Mouse (Mus musculus) heart, embryonic 16.5 days (tissue): ENCODE measurements at regions not wholly inside any gene's neighbourhood (a gene's known extent, or its start where the extent isn't known, plus 50 kb on each side); places are given as distances from the start of the nearest gene placed in this dataset.

Experiments used
- ATAC-seq: fragments of 200-750 bp; cut with Nextera tagmentation; replicated peaks from 2 replicates; pipeline ENCODE4 v1.8.0; 2017; ENCODE audit warnings: moderate number of reproducible peaks; ENCODE audit not compliant: insufficient read depth, low FRiP score; ENCODE audit errors: extremely low read depth
- H3K27ac ChIP-seq: fragments of 300-500 bp; sonication (generic); 2 replicates; pipeline ENCODE4 v1.5.1; 2014; ENCODE audit warnings: mild to moderate bottlenecking, low read length, control low read depth, moderate library complexity
- H3K27me3 ChIP-seq: fragments of 300-500 bp; sonication (generic); 2 replicates; pipeline ENCODE4 v1.6.1; 2014; ENCODE audit warnings: low read length, mixed read lengths; ENCODE audit not compliant: control insufficient read depth, insufficient read depth
- H3K36me3 ChIP-seq: fragments of 300-500 bp; sonication (generic); 2 replicates; pipeline ENCODE4 v1.6.1; 2014; ENCODE audit not compliant: control insufficient read depth, insufficient read depth
- H3K4me1 ChIP-seq: fragments of 300-500 bp; sonication (generic); 2 replicates; pipeline ENCODE4 v1.6.1; 2014; ENCODE audit warnings: low read length, mixed read lengths; ENCODE audit not compliant: control insufficient read depth, insufficient read depth
- H3K4me2 ChIP-seq: fragments of 300-500 bp; sonication (generic); 2 replicates; pipeline ENCODE4 v1.6.1; 2014; ENCODE audit warnings: low read depth, mild to moderate bottlenecking, control low read depth, low read length
- H3K4me3 ChIP-seq: fragments of 300-500 bp; sonication (generic); 2 replicates; pipeline ENCODE4 v1.5.1; 2014; ENCODE audit warnings: mild to moderate bottlenecking, control low read depth, low read length
- H3K9ac ChIP-seq: fragments of 300-500 bp; sonication (generic); 2 replicates; pipeline ENCODE4 v1.6.1; 2014; ENCODE audit warnings: low read length, control low read depth
- H3K9me3 ChIP-seq: fragments of 300-500 bp; sonication (generic); replicated peaks from 2 replicates; pipeline ENCODE4 v1.6.1; 2016; ENCODE audit warnings: low read length; ENCODE audit not compliant: control insufficient read depth
- WGBS: fragments of 180-500 bp; shearing (Covaris S2); extraction: QIAGEN DNeasy Blood & Tissue Kit; methylation state at CpG from one replicate; pipeline ENCODE4 v1.1.7; 2014; 5-methylcytosine and 5-hydroxymethylcytosine counted together

GRCm38 (mm10) chr2:34111286-34111685 lies 223.5 kb upstream of the Mvb12b start:
- Histone ChIP-seq H3K4me1 (no peaks in the 10 kb centered on the region), H3K9me3 (no peaks in the 10 kb centered on the region), H3K27ac (no peak overlapping the region), H3K4me2 (no peak overlapping the region), H3K9ac (no peak overlapping the region), H3K36me3 (no peaks in the 10 kb centered on the region), H3K27me3 (no peaks in the 10 kb centered on the region), H3K4me3 (no peak overlapping the region)
- WGBS, result 36% methylated on average over 3 of the region's 3 CpGs
- no peak for ATAC-seq

- H3K4me2 ChIP-seq, result no peak overlapping the region
- H3K27ac ChIP-seq, result no peak overlapping the region
- ATAC-seq, result no peak
- no peaks in the 10 kb centered on the region for H3K36me3 ChIP-seq
- H3K27me3 ChIP-seq, result no peaks in the 10 kb centered on the region
- 81% methylated on average over 17 of the region's 17 CpGs for WGBS
- no peaks in the 10 kb centered on the region for H3K9me3 ChIP-seq
- no peak overlapping the region for H3K9ac ChIP-seq
- no peak overlapping the region for H3K4me3 ChIP-seq
- no peaks in the 10 kb centered on the region for H3K4me1 ChIP-seq
These were observed 222.8 kb upstream of the Mvb12b start for GRCm38 (mm10) chr2:34110582-34110981.

- Histone ChIP-seq H3K4me2 (no peak overlapping the region), H3K9ac (no peak overlapping the region), H3K9me3 (no peaks in the 10 kb centered on the region), H3K27ac (no peak overlapping the region), H3K4me3 (no peak overlapping the region), H3K36me3 (no peaks in the 10 kb centered on the region), H3K4me1 (no peaks in the 10 kb centered on the region), H3K27me3 (no peaks in the 10 kb centered on the region)
- ATAC-seq, result no peak
- WGBS, result 79% methylated on average over 27 of the region's 27 CpGs
These were observed 220.0 kb upstream of the Mvb12b start for GRCm38 (mm10) chr2:34107566-34108303.

- Histone ChIP-seq H3K4me1 (no peaks in the 10 kb centered on the region), H3K9me3 (no peaks in the 10 kb centered on the region), H3K27ac (no peak overlapping the region), H3K27me3 (no peaks in the 10 kb centered on the region), H3K4me2 (no peak overlapping the region), H3K4me3 (no peak overlapping the region), H3K9ac (no peak overlapping the region), H3K36me3 (no peaks in the 10 kb centered on the region)
- WGBS, result 48% methylated on average over 15 of the region's 15 CpGs
- ATAC-seq, result no peak
These were observed 219.3 kb upstream of the Mvb12b start for GRCm38 (mm10) chr2:34106837-34107565.

GRCm38 (mm10) chr2:34106245-34106644 lies 218.5 kb upstream of the Mvb12b start:
- H3K9me3 ChIP-seq, result no peaks in the 10 kb centered on the region
- 64% methylated on average over 9 of the region's 9 CpGs for WGBS

GRCm38 (mm10) chr2:34105271-34106051 lies 217.7 kb upstream of the Mvb12b start:
- Histone ChIP-seq H3K27me3 (no peaks in the 10 kb centered on the region), H3K9ac (no peak overlapping the region), H3K9me3 (no peaks in the 10 kb centered on the region), H3K4me1 (no peaks in the 10 kb centered on the region), H3K27ac (no peak overlapping the region), H3K4me3 (no peak overlapping the region), H3K36me3 (no peaks in the 10 kb centered on the region), H3K4me2 (no peak overlapping the region)
- ATAC-seq, result no peak
- WGBS, result 72% methylated on average over 13 of the region's 13 CpGs

More at GRCm38 (mm10) chr2:34106245-34106644, 218.5 kb upstream of the Mvb12b start:
- Histone ChIP-seq H3K4me3 (no peak overlapping the region), H3K9ac (no peak overlapping the region), H3K4me2 (no peak overlapping the region), H3K36me3 (no peaks in the 10 kb centered on the region), H3K4me1 (no peaks in the 10 kb centered on the region), H3K27me3 (no peaks in the 10 kb centered on the region), H3K27ac (no peak overlapping the region)
- no peak for ATAC-seq

- no peak for ATAC-seq
- H3K4me2 ChIP-seq, result no peak overlapping the region
- no peak overlapping the region for H3K27ac ChIP-seq
- H3K4me1 ChIP-seq, result no peaks in the 10 kb centered on the region
- no peak overlapping the region for H3K9ac ChIP-seq
- H3K36me3 ChIP-seq, result no peaks in the 10 kb centered on the region
- no peaks in the 10 kb centered on the region; the same call in 1 of the 2 replicates for H3K27me3 ChIP-seq
- WGBS, result 72% methylated on average over 14 of the region's 14 CpGs
- H3K9me3 ChIP-seq, result no peaks in the 10 kb centered on the region
- no peak overlapping the region for H3K4me3 ChIP-seq
These were observed 210.3 kb upstream of the Mvb12b start for GRCm38 (mm10) chr2:34098004-34098547.

GRCm38 (mm10) chr2:34096561-34096960 lies 208.8 kb upstream of the Mvb12b start:
- Histone ChIP-seq H3K4me2 (no peak overlapping the region), H3K27me3 (no peaks in the 10 kb centered on the region; the same call in 1 of the 2 replicates), H3K4me1 (no peaks in the 10 kb centered on the region), H3K9ac (no peak overlapping the region), H3K36me3 (no peaks in the 10 kb centered on the region), H3K27ac (no peak overlapping the region), H3K9me3 (no peaks in the 10 kb centered on the region), H3K4me3 (no peak overlapping the region)
- ATAC-seq, result no peak
